Mouse (Mus musculus) bone marrow, adult 2 months (tissue): ENCODE results near the gene Vdr.

Experiments used
- CTCF ChIP-seq: fragments of 200-500 bp; IDR thresholded peaks from 2 replicates; pipeline ENCODE4 v1.5.1; 2011; ENCODE audit warnings: low read length, control low read depth; ENCODE audit not compliant: control insufficient read depth, insufficient read depth
- POLR2A ChIP-seq: fragments of 200-500 bp; IDR thresholded peaks from 2 replicates; pipeline ENCODE4 v1.6.1; 2011; ENCODE audit warnings: low read depth, mild to moderate bottlenecking, control low read depth, low read length, borderline replicate concordance; ENCODE audit not compliant: control insufficient read depth

- TF ChIP-seq CTCF (no peak), POLR2A (no peak)
These were observed 77.5 kb downstream of the Vdr start for GRCm38 (mm10) chr15:97832764-97833479.
